Mouse (Mus musculus) kidney, adult 8-10 months (tissue): ENCODE measurements at regions not wholly inside any gene's neighbourhood (a gene's known extent, or its start where the extent isn't known, plus 50 kb on each side); places are given as distances from the start of the nearest gene placed in this dataset.
A peak's percentile ranks its signal among the peaks of the same experiment; 100 is the strongest.
"Not testable (repeated sequence)": the region's sequence is repeated elsewhere in the genome, so short reads cannot be mapped to it uniquely, and the experiment has no call there.

ENCODE experiments used
- DNase-seq, 2 experiments: peaks; one replicate each; pipeline ENCODE4 v3.0.0; 2022

DNA sequence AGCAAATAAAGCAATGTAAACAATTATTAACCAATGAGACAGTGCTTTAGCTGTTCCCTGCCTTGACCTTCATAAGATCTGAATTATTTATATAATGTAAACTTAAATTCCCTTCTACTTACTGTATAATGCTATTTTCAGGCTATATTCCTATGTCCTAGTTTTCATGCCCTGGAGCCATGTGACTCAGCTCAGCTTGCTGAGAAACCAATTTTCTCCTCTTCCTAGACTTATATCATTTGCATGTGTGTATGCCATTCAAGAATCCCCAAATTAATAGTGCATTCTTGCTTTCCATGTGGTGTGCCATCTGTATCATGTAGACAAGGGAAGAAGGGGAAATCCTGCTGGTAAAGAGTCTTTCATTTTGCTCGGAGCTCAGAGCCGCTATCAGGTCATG, 166.7 kb upstream of the Trim24 start:
- DNase-seq, result no peak

DNA sequence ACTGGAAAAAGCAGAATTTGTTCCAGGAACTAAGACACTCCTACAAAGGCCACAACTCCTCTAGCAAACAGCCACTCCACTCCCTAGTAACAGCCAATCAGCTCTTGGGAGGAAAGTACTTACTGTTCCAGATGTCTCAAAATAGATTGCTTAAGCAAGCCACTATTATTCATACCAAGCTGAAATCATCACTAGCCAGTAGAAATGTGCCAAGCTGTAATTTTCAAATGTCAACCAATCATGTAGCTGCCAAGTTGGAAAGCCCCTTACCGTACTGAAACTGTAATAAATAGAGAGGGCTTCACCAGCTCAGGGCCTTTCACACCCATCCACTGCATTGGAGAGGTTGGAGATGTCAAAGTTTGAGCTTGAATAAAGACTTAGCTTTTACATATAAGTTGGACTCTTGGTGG, 164.9 kb upstream of the Trim24 start:
- peak in 1 of 2 experiments; percentile 20 for DNase-seq

DNA sequence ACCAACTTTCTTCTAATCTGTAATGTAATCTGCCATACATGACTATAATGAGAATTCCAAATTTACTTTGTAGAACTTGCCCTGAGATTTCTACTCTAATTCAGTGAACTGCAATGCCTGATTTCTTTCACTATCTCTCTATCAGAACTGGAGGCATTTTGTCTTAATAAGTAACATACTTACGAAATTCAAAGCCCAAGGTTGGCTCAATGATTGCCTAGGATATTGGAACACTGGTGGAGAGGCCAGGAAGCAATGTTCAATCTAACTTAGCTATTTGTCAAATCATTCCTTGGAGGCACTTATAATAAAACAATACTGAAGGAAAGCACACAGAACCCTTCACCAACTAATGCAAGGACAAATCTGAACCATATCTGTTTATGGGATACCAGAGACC, 162.9 kb upstream of the Trim24 start:
- peak in 1 of 2 experiments; percentile 17 for DNase-seq

DNA sequence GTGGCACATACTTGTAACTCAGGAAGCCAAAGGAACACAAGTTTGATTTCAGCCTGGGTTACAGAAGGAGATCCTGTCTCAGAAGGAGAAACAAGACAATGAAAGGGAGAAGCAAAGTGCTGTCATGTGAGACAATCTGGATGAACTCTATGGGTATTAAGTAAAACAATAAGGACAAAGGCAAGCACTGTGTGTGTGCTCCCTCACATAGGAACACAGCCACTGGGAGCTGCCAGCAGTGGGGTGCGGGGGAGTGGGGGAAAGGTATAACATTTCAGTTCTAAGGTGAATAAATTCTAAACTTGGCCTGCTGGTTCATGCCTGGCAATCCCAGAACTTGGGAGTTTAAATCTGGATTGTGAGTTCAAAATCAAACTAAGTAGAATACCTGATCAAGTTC, 158.8 kb upstream of the Trim24 start:
- no peak for DNase-seq

DNA sequence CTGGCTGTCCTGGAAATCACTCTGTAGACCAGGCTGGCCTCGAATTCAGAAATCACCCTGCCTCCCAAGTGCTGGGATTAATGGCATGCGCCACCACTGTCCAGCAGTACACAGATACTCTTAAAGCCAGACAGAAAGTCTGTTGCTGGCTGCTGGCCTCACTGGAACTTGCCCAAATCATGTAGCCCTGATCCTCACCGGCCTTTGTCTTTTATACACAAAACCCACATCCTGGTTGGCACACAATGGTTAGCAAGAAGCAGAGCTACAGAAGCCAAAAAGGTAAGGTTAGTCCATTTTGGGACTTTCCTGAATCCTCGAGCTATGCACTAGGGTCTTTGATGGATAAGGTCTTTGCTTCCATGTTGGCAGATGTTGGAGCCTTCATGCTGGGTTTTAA, 157.2 kb upstream of the Trim24 start:
- no peak for DNase-seq

DNA sequence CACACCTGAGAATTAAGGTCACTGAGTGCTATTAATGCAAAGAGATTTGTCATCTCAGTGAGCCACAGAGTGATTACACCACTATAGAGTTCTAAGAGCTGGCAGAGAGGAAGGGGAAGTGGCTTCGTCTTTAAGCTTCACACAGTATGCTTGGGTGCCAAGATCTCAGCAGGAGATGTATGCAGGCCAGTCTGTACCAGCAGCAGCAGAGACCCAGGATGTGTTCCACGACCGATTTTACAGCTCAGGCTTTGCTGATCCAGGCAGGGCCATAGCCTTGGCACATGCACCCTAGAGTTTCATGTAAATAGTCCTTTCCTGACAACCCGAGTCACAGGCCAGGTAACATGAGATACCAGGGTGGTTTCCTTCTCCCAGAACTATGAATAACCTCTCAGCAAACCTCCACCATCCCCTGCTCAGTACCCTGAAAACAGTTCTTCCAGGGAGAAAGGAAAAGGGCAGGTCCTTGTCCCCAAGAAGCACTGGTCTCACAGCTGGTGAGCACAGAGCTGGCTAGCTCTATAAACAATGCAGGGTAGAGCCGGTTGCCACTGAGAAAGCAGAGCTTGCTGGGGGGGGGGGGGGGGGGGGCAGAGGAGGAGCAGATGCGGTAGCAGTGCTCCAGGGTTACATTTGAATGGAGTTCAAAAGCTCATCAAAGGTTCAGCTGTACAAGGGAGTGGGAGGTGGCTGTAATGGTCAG, 156.2 kb upstream of the Trim24 start:
- DNase-seq, result no peak

DNA sequence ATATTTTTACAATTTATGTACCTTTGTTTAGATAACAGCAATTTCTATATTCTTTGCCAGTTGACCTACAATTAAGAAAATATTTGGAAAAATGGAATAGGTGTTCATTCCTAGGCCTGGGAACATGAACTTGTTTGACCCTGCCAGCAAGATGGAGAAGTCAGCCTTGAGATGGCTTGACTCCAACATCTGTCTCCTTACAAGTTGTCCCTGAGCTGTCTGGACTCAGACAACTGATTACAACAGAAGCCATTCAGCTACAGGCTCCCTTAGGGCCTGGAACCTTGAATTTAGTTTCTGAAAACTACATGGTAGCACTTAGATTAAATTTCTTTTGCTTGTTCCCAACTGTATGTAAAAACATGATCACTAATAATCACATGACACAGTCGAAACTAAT, 148.9 kb upstream of the Trim24 start:
- DNase-seq, result no peak

DNA sequence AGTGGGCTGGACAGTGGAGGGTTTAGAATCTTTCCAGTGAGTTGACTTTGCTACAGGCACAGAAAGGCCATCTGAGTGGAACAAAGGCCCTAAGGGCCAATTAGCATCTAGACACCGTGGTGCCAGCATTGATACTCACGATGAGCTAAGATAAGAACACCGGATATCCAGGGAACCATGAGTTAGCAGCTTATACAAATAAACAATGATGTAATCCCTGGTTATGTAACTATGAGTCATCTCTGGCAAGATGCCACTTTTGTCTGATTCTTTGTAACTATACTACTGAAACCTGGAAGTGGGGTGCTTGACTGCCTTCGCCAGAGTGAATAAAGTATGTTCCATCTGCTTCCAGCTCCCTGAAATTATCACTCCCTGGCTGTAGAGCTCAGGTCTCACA, 147.3 kb upstream of the Trim24 start:
- DNase-seq, result peak in 1 of 2 experiments; percentile 66

DNA sequence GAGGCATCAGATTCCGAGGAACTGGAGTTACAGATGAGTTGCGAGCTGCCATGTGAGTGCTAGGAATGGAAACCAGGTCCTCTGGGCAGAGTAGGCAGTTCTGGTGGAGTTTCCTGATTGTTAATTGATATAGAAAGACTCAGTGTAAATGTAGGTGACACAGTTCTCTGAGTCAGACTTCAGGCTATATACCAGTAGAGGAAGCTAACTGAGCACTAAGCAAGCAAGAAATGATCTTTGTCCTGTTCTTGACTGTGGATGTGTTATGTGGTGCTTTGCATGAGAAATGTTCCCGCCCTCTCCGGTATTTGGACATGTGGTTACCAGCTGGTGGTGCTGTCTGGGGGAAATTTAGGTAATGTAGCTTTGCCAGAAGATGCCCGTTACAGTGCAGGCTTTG, 146.4 kb upstream of the Trim24 start:
- no peak for DNase-seq

DNA sequence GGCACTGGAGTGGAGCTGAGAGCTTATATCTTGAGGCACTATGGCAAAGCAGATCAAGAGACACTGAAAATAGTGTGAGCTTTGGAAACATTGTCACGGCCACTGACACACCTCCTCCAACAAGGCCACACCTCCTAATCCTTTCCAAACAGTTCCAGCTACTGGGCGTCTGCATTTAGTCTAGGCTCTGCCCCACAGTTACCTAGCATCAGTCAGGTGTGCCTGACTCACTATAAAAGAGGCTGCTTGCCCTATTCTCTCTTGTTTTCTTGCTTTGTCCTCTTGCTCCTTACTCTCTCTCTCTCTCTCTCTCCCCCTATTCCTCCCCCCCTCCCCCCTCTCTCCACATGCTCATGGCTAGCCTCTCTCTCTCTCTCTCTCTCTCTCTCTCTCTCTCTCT, 142.0 kb upstream of the Trim24 start:
- DNase-seq, result no peak

DNA sequence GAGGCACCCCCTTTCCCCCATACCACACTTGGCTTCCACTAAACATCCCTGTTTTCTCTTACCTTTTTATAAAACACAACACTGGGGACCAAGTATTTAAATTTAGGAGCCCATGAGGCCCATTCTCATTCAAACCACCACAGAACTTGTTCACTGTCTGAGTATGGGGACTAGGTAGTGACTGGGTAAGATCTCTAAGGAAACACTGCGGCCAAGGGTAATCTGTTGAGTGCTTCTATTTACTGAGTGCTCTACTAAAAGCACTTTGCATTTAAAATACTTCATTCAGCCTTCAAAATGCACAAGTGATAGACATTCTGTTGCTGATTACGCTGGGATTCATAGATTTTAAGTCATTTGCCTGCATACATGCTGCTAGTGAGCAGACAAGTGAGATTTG, 141.4 kb upstream of the Trim24 start:
- DNase-seq, result no peak

DNA sequence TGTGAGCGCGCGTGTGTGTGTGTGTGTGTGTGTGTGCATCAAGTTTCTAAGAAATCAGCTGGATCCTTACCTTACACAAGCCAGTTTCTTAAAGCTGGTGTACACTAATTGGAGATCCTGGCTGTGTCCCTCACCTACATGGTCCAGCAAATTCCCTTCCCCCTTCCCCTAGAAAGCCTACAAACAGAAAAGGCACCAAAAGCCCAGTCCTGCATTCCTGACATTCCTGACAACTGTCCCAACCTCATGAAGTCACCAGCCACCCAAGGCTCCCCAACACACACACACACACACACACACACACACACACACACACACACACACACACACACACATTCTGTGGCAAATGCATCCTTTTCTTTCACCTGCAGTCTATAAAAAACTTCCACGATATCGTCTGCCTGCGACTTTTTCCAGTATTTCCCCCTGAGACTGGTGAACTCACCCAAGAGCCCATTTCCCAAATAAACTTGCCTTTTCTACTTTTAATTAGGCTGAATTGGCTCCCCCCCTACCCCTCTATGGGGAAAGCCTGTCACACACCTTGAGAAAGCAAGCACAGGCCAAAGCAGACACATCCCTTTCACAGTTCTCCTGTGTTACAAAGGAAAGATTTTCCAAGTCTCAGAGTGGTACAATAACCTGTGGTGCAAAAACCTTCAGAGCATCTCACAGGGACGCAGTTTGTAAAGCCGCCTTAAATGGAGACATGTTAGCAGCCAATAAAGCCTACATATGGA, 139.9 kb upstream of the Trim24 start:
- peak in 1 of 2 experiments; percentile 44 for DNase-seq

DNA sequence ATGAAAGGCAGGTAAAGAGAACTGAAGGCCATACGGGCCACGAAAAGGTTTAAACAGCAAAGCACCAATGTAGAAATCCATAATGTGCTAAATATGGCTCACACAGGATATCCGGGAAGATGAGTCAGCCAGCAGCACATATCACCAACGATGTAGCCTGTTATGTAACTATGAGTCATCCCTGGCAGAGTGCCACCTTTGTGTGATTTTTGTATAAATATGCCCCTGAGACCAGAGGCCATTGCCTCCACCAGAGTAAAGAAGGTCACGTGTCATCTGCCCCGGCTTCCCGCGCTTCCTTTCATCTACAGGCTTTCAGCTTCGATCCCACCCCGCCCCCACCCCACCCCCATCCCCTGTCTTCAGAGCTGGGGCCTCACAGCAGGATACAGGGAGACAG, 138.2 kb upstream of the Trim24 start:
- peak; percentile 85 to 88 for DNase-seq

DNA sequence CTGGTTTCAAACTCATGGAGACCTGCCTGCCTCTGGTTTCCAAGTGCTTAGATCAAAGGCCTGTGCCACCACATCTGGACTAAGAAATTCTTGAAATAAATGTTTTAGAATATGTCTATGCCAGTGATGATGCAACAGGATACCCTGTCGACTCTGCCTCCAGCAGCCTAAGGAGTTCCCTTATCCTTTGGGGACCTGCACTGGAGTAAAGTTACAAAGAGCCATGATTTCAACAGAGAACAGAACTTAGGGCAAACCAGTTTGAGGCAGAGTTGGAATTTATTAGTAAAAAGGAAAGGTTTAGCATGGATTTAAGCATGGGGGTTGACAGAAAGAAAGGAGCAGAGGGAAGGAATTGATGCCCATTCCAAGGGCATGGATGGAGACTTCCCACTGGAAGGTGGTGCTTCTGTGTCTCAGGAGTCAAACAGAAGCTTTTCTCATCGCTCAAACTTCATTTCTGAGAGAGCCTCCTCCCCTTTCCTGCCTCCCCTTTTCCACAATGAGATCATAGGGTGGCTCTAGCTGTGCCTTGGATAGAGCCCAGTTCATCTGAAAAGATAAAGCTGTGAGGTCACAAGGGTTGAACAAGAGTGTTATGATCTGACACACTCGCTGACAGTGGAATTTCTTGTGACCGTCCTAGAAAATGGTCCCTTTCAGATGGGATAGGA, 135.2 kb upstream of the Trim24 start:
- DNase-seq, result peak; percentile 31 to 56

DNA sequence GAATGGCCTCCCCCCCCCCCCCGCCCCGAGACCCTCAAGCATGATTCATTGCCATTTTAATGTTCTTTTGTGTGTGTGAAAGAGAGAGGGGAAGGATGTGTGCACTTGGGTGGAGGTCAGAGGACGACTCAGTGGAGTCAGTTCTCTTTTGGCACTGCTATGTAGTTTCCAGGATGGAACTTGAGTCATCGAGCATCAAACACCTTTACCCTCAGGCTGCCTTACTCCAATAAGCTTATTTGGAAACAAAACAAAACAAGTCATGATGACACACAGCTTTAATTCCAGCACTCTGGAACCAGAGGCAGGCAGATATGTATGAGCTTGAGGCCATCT, 134.7 kb upstream of the Trim24 start:
- DNase-seq, result peak in 1 of 2 experiments; percentile 51

DNA sequence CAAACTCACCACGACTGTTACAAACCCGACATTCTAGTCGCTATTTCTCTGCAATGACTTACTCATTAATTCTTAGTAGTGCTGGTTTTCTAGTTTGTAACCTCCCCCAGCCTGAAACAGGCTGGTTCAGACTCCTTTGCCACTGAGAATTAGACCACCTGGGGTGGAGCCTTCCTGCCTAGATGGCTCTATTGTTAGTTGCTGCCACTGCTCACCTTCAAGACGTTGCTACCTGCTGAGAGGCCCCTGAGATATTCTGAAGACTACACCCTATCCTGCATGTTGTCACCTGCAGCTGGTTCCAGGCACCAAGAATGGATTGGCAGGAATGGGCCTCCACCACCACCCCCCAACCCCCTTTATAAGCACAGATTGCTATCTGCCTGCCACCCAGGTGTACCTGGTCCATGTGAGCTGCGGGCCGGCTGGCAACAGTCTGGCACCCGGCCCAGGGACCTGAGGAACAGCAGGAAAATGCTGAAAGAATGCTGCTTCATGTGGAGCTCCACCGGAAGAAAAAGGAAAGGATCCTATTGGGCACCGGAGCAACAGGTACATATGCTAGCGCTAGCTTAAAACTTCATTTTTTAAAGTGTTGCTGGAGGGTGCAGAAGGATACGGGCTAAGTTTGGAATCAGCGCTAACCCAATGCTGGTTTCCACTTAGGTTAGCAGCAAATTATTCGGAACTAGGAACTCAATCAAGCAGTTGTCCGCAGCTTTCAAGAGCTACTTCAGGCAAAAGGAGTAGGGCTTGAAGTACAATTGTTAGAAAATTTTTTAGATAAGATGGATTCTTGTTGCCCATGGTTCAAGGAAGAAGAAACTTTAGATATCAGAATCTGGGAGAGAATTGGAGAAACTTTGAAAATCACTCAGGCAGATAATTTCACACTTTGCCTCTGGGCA, 129.4 kb upstream of the Trim24 start:
- DNase-seq, result peak; percentile 57 to 63

DNA sequence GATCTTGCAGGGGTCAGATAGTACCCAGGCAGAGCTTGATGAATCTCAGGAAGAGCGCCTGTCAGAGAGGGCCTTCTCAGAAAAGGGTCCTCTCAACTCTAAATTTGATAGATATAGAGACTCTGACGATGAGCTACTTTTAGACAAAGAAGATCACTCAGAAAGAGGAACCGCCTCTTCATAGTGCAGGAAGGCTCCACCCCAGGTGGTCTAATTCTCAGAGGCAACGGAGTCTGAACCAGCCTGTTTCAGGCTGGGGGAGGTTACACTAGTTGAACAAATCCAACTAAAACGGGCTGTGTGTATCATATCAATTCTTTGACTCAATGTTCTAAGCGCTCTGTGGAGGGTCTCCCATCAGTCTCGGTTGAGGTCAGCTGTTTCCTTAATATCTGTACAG, 128.7 kb upstream of the Trim24 start:
- not testable (repeated sequence) for DNase-seq

DNA sequence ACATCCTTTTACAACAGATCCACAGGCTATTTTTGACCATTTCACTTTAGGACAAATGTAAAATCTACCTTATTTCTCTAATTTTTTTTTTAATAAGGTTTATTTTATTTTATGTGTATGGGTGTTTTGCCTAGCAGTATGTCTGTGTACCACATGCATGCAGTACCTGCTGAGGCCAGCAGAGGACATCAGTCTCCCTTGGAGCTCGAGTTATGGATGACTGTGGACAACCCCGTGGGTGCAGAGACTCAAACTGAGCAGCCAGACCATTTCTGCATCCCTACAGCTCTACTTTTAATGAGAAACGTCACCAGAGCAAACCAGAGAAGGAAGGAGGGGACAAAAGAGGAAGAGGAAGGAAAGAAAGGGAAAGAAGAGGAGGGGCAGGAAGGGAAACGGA, 125.9 kb upstream of the Trim24 start:
- DNase-seq, result peak in 1 of 2 experiments; percentile 56

DNA sequence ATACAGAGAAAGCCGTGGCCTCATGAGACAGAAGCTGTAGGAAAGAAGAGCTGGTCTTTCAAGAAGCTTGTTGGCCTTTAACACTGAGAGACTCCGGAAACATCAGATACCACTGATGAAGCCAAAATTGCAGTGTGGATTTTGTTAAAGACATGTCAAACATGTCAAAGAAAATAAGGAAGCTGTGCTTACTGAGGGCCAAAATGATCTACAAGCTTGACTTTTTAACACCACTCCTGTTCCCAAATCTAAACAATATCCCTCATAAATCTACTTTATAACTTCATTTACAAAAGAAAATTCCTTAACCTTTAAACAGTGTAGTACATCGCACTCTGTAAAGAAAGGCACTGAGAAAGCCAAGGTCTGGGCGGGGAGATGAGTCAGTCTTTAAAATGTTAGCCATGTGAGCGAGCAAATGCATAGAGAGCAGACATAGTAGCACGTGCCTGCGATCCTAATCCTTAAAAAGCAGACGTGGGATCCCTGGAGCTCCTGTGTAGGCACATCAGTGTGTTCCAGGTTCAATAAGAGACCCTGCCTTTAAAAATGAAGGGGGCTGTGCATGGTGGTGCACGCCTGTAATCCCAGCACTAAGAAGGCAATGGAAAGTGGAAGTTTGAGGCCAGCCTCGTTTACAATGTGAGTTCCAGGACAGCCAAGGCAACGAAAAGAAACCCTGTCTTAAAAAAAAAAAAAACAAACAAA, 125.1 kb upstream of the Trim24 start:
- DNase-seq, result peak in 1 of 2 experiments; percentile 47

DNA sequence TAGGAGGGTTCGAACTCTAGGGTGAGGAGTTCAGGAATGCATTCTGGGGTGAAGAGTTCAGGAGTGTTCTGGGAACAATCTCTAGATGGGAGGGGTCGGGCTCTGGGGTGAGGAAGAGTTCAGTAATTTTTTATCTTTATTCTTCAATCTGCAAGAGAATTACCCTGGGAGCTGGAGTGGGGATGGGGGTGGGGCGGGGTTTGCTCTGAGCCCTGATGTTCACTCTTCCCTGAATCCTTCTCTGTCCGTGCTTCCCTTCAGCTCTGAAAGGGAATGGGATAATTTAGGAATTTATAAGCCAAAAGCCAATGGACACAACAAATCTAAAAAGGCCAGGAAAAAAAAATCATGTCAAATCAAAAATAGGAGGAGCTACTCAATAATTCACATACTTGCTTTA, 122.8 kb upstream of the Trim24 start:
- not testable (repeated sequence) for DNase-seq

DNA sequence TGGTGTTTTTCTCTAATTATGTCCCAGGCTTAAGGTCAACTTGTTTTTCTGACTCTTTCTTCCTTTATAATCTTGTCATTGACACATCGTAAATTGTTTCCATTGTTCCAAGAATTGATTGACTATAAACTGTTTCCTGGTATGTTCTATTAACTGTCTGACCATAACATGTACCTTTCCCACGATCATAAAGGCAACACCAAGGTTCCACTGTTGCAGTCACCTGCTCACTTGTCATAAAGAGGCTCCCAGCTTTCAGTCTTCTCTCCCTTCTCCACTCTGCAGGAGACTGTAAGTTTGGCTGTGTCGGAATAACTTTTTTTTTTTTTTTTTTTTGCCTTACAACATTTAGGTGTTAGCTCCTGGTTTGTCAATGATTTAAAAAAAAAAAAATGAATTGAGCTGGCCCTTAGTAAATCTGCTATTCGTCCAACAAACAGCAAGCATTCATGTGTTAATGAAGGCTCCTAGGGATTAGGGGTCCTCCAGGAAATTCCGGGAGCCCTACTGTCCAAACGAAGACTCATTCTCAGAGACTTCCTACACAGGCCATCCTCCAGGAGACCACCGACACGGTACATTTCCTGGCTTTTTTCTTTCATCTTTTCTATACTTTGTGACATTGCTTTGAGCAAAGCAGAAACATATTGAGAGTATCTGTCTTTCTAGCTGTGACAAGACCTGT, 122.2 kb upstream of the Trim24 start:
- no peak for DNase-seq

DNA sequence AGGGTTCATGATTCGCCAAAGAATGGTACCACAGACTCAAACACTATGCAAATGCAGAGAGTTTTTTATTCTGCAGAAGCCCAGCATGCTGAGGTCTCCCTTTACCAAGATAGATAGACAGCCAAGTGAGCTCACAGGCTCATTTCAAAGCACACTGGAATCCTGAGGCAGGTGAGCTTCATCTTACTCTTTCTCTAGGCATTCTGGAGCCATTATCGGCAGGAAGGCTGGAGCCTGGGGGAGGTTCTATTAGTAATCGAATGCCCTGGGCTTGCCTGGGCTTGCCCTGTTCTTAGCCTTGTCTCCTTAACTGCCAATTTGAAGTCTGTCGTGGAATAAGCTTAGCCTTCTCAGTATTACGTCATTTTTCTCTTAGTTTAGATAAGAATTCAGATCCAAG, 121.6 kb upstream of the Trim24 start:
- DNase-seq, result no peak
